Mouse (Mus musculus): ENCODE measurements at regions not wholly inside any gene's neighbourhood (a gene's known extent, or its start where the extent isn't known, plus 50 kb on each side); places are given as distances from the start of the nearest gene placed in this dataset.

DNA sequence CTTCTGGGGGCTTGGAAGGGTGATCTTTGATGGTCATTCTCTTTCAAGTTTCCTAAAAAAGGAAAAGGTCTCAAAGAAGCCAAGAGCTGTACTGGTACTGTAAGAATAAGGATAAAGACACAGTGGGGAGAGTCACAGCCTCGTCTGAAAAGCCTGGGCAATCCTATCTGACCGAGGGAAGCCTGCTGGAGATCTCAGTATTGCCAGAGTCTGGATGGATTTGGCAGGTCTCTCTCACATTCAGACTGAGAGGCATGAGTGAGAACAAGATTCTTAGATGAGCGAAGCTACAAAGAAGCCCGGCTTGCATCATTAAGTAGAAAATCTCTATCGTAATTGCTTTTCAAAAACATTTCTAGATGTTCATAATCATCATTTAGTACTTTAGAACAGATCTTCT, 590.4 kb upstream of the Atp2b1 start:
- Histone ChIP-seq H3K27ac (ENCODE audit: insufficient read depth, low read depth, low read length, poor library complexity, severe bottlenecking) (no peak overlapping the region), H3K4me1 (ENCODE audit: control insufficient read depth in 2 of 2, insufficient read depth in 2 of 2, low read length in 2 of 2, poor library complexity in 1 of 2) (no peaks in the 10 kb centered on the region), H3K36me3 (ENCODE audit: control insufficient read depth, insufficient read depth, low read length, poor library complexity, severe bottlenecking) (no peaks in the 10 kb centered on the region), H3K4me3 (ENCODE audit: insufficient read depth in 1 of 2, low read depth in 1 of 2, low read length in 2 of 2, poor library complexity in 1 of 2, severe bottlenecking in 1 of 2) (no peak overlapping the region), H3K9ac (ENCODE audit: insufficient read depth, low read depth, low read length, poor library complexity, severe bottlenecking) (no peak overlapping the region), H3K9me3 (ENCODE audit: control insufficient read depth, insufficient read depth, low read depth, low read length) (no peaks in the 10 kb centered on the region)
- TF ChIP-seq ZNF384 (IDR thresholded peaks at IDR 0.05; ENCODE audit: low read depth, low read length), result no peak
- TF ChIP-seq ZC3H11A (IDR thresholded peaks at IDR 0.05; ENCODE audit: borderline replicate concordance, low read depth, low read length), result no peak
- no peak for TF ChIP-seq CHD2 (IDR thresholded peaks at IDR 0.05; ENCODE audit: low read depth, low read length)
- no peak for TF ChIP-seq HCFC1 (IDR thresholded peaks at IDR 0.05; ENCODE audit: borderline replicate concordance, insufficient read depth, low read length)
- no peak for TF ChIP-seq MAFK (IDR thresholded peaks at IDR 0.05; ENCODE audit: insufficient read depth, low read depth, low read length)
- in situ Hi-C loops (cut with MboI; ENCODE audit: low sequenced_read_pairs in 2 of 2, unreplicated experiment in 2 of 2), result no loop called here
- no peak for DNase-seq (ENCODE audit: low read depth, low spot score)

DNA sequence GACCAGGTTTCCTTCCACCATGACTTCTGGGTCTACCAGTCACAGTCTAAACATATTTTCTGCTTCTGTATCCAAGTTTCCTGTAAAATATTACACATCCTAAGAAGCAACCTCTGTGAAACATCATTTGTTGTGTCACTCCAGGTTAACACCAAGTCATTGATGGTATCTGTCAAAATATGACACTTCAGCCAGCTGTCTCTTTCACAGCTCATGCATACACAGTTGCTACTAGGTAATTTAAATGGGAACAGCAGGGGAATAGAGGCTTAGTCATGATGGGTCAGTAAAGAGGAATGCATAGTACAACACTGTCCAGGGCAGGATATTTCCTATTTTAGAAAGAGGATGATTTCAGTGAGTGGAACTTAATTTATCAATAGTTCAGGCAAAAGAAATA, 589.6 kb upstream of the Atp2b1 start:
- no peaks in the 10 kb centered on the region for H3K36me3 ChIP-seq (ENCODE audit: control insufficient read depth, insufficient read depth, low read length, poor library complexity, severe bottlenecking)
- DNase-seq (ENCODE audit: low read depth, low spot score), result no peak
- no peak overlapping the region for H3K27ac ChIP-seq (ENCODE audit: insufficient read depth, low read depth, low read length, poor library complexity, severe bottlenecking)
- H3K9me3 ChIP-seq (ENCODE audit: control insufficient read depth, insufficient read depth, low read depth, low read length), result no peaks in the 10 kb centered on the region
- no peak overlapping the region for H3K4me3 ChIP-seq (ENCODE audit: insufficient read depth in 1 of 2, low read depth in 1 of 2, low read length in 2 of 2, poor library complexity in 1 of 2, severe bottlenecking in 1 of 2)
- no peaks in the 10 kb centered on the region for H3K4me1 ChIP-seq (ENCODE audit: control insufficient read depth in 2 of 2, insufficient read depth in 2 of 2, low read length in 2 of 2, poor library complexity in 1 of 2)
- H3K9ac ChIP-seq (ENCODE audit: insufficient read depth, low read depth, low read length, poor library complexity, severe bottlenecking), result no peak overlapping the region
- in situ Hi-C loops (cut with MboI; ENCODE audit: low sequenced_read_pairs in 2 of 2, unreplicated experiment in 2 of 2), result no loop called here
- TF ChIP-seq MAFK (IDR thresholded peaks at IDR 0.05; ENCODE audit: insufficient read depth, low read depth, low read length) (no peak), HCFC1 (IDR thresholded peaks at IDR 0.05; ENCODE audit: borderline replicate concordance, insufficient read depth, low read length) (no peak), ZC3H11A (IDR thresholded peaks at IDR 0.05; ENCODE audit: borderline replicate concordance, low read depth, low read length) (no peak), ZNF384 (IDR thresholded peaks at IDR 0.05; ENCODE audit: low read depth, low read length) (no peak), CHD2 (IDR thresholded peaks at IDR 0.05; ENCODE audit: low read depth, low read length) (no peak)

DNA sequence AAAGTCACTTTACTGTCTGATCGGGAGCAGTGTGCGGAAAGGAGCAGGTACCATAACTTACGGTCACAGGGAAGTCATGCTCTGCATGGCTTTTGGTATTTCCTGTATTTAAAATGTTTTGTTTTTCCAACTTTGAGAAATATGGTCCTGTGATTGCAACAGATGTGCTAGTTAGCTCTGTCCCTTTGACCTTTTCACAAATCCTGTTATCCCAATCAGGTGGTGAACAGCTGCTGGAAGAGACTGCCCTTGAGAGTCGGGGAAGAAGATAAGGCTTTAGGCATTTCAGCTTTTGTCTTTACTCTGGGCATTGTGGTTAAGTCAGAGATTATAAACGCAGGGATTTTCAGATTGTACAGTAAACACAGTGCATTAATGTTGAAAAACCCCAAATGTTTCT, 588.5 kb upstream of the Atp2b1 start:
- in situ Hi-C loops (cut with MboI; ENCODE audit: low sequenced_read_pairs in 2 of 2, unreplicated experiment in 2 of 2), result no loop called here
- no peak overlapping the region for H3K9ac ChIP-seq (ENCODE audit: insufficient read depth, low read depth, low read length, poor library complexity, severe bottlenecking)
- no peaks in the 10 kb centered on the region for H3K4me1 ChIP-seq (ENCODE audit: control insufficient read depth in 2 of 2, insufficient read depth in 2 of 2, low read length in 2 of 2, poor library complexity in 1 of 2)
- H3K36me3 ChIP-seq (ENCODE audit: control insufficient read depth, insufficient read depth, low read length, poor library complexity, severe bottlenecking), result no peaks in the 10 kb centered on the region
- DNase-seq (ENCODE audit: low read depth, low spot score), result no peak
- H3K4me3 ChIP-seq (ENCODE audit: insufficient read depth in 1 of 2, low read depth in 1 of 2, low read length in 2 of 2, poor library complexity in 1 of 2, severe bottlenecking in 1 of 2), result no peak overlapping the region
- H3K9me3 ChIP-seq (ENCODE audit: control insufficient read depth, insufficient read depth, low read depth, low read length), result no peaks in the 10 kb centered on the region
- no peak for TF ChIP-seq CHD2 (IDR thresholded peaks at IDR 0.05; ENCODE audit: low read depth, low read length)
- H3K27ac ChIP-seq (ENCODE audit: insufficient read depth, low read depth, low read length, poor library complexity, severe bottlenecking), result no peak overlapping the region

DNA sequence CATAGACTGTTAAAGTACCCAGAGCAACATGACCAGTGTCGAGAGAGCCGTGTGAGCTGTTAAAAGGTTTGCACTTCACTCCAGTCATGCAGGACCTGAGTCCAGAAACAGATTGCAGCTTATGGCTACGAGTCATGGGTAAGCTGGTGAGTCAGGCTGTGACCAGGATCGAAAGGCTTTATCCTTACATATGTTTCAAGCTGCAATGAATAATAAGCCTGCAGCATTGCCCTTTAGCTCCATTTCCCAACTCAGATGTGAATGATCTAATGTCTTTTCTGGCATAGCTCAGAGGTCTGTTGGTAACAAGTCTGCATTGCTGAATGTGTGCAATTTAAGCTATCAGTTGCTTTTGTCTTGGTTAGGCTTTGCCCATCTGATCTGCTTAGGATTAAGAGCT, 581.5 kb upstream of the Atp2b1 start:
- in situ Hi-C loops (cut with MboI; ENCODE audit: low sequenced_read_pairs in 2 of 2, unreplicated experiment in 2 of 2), result no loop called here

DNA sequence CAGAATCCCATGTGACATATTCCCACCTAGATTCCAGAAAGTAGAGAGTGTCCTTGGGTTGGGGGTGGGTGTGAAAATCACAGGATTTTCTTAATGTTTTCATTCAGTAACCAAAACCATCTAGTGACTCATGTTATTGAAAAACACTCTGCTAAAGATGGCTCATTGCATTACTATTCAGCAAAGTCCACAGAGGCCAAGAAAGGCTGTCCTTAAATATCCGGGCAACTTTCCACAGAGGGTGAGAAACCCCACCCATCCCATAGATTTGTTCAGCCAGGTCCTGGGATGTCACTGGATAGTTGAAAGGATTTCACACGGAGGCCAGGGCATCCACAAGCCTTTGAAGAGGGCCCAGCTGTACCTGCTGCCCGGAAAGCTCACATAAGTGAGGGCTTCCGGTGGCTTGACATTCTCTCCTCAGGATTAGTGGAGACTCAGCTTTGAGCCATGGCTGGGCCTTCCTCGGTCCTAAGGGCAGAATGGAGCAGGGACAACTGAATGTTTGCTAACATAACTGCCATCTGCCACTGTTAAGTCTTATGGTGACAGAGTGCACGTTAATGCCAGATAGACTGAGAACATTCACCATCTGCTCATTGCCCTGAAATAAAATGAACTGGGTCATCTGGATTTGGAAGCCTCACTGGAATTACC, 580.7 kb upstream of the Atp2b1 start:
- no peak overlapping the region for H3K27ac ChIP-seq (ENCODE audit: insufficient read depth, low read depth, low read length, poor library complexity, severe bottlenecking)
- in situ Hi-C loops (cut with MboI; ENCODE audit: low sequenced_read_pairs in 2 of 2, unreplicated experiment in 2 of 2), result no loop called here
- no peak for TF ChIP-seq HCFC1 (IDR thresholded peaks at IDR 0.05; ENCODE audit: borderline replicate concordance, insufficient read depth, low read length)
- no peak for TF ChIP-seq ZC3H11A (IDR thresholded peaks at IDR 0.05; ENCODE audit: borderline replicate concordance, low read depth, low read length)
- no peak for TF ChIP-seq MAFK (IDR thresholded peaks at IDR 0.05; ENCODE audit: insufficient read depth, low read depth, low read length)
- TF ChIP-seq ZNF384 (IDR thresholded peaks at IDR 0.05; ENCODE audit: low read depth, low read length), result no peak
- no peak for TF ChIP-seq CHD2 (IDR thresholded peaks at IDR 0.05; ENCODE audit: low read depth, low read length)
- H3K9me3 ChIP-seq (ENCODE audit: control insufficient read depth, insufficient read depth, low read depth, low read length), result no peaks in the 10 kb centered on the region
- no peaks in the 10 kb centered on the region for H3K4me1 ChIP-seq (ENCODE audit: control insufficient read depth in 2 of 2, insufficient read depth in 2 of 2, low read length in 2 of 2, poor library complexity in 1 of 2)
- H3K36me3 ChIP-seq (ENCODE audit: control insufficient read depth, insufficient read depth, low read length, poor library complexity, severe bottlenecking), result no peaks in the 10 kb centered on the region
- no peak overlapping the region for H3K4me3 ChIP-seq (ENCODE audit: insufficient read depth in 1 of 2, low read depth in 1 of 2, low read length in 2 of 2, poor library complexity in 1 of 2, severe bottlenecking in 1 of 2)
- DNase-seq (ENCODE audit: low read depth, low spot score), result no peak
- H3K9ac ChIP-seq (ENCODE audit: insufficient read depth, low read depth, low read length, poor library complexity, severe bottlenecking), result no peak overlapping the region

More for the DNA sequence above, 581.5 kb upstream of the Atp2b1 start:
- no peaks in the 10 kb centered on the region for H3K4me1 ChIP-seq (ENCODE audit: control insufficient read depth in 2 of 2, insufficient read depth in 2 of 2, low read length in 2 of 2, poor library complexity in 1 of 2)
- no peak for DNase-seq (ENCODE audit: low read depth, low spot score)
- H3K36me3 ChIP-seq (ENCODE audit: control insufficient read depth, insufficient read depth, low read length, poor library complexity, severe bottlenecking), result no peaks in the 10 kb centered on the region
- H3K4me3 ChIP-seq (ENCODE audit: insufficient read depth in 1 of 2, low read depth in 1 of 2, low read length in 2 of 2, poor library complexity in 1 of 2, severe bottlenecking in 1 of 2), result no peak overlapping the region
- H3K9ac ChIP-seq (ENCODE audit: insufficient read depth, low read depth, low read length, poor library complexity, severe bottlenecking), result no peak overlapping the region
- H3K9me3 ChIP-seq (ENCODE audit: control insufficient read depth, insufficient read depth, low read depth, low read length), result no peaks in the 10 kb centered on the region
- TF ChIP-seq ZNF384 (IDR thresholded peaks at IDR 0.05; ENCODE audit: low read depth, low read length) (no peak), CHD2 (IDR thresholded peaks at IDR 0.05; ENCODE audit: low read depth, low read length) (no peak), HCFC1 (IDR thresholded peaks at IDR 0.05; ENCODE audit: borderline replicate concordance, insufficient read depth, low read length) (no peak), ZC3H11A (IDR thresholded peaks at IDR 0.05; ENCODE audit: borderline replicate concordance, low read depth, low read length) (no peak), MAFK (IDR thresholded peaks at IDR 0.05; ENCODE audit: insufficient read depth, low read depth, low read length) (no peak)
- H3K27ac ChIP-seq (ENCODE audit: insufficient read depth, low read depth, low read length, poor library complexity, severe bottlenecking), result no peak overlapping the region
